Mouse (Mus musculus) layer of hippocampus, postnatal 10 days (tissue): Measurements from ENCODE around the gene Gm10392. TPM values are rescaled to one million over a fixed set of nuclear protein-coding genes. Genes with fewer than 3 reads are reported as not detected.

Experiments used
- total RNA-seq, 2 experiments: library from RNA; stranded (reverse); gene quantifications; 2 replicates each; pipeline ENCODE4 v1.2.3; 2021

Gm10392 gene
- total RNA-seq, 2 experiments from 2014 or later, result not detected

Other genes starting within 250 kb of the Gm10392 start
- gene Coro6, start 56.8 kb downstream of the Gm10392 start, total RNA-seq, result 10 to 100 TPM in 1 of 2 experiments, 1 to 10 TPM in 1; 9.3 to 13.2 TPM
- 100 to 1,000 TPM; 149 to 153 TPM for gene Ankrd13b, start 29.5 kb downstream of the Gm10392 start, total RNA-seq
- 100 to 1,000 TPM; 151 to 166 TPM for gene Git1, start 25.6 kb downstream of the Gm10392 start, total RNA-seq
- 1 to 10 TPM; 1.1 to 1.2 TPM for gene Abhd15, start 4.1 kb downstream of the Gm10392 start, total RNA-seq
- gene Trp53i13, start 3.2 kb downstream of the Gm10392 start, total RNA-seq, result 1 to 10 TPM; 6.5 to 7.9 TPM
- gene Taok1, start 88.6 kb upstream of the Gm10392 start, total RNA-seq, result 100 to 1,000 TPM; 107 to 118 TPM
- gene Nufip2, start 167.0 kb upstream of the Gm10392 start, total RNA-seq, result 10 to 100 TPM; 76.1 to 85.3 TPM
- gene Cryba1, start 206.1 kb upstream of the Gm10392 start, total RNA-seq, result under 1 TPM; 0.45 to 0.87 TPM
- 100 to 1,000 TPM; 150 to 167 TPM for gene Myo18a, start 244.0 kb upstream of the Gm10392 start, total RNA-seq